Mouse (Mus musculus): ENCODE measurements around the gene Ccng1. TPM values are rescaled to one million over a fixed set of nuclear protein-coding genes. Genes with fewer than 3 reads are reported as not detected.

Gene Ccng1
- total RNA-seq (2021) = 100 to 1,000 TPM; 461 to 588 TPM
- long read RNA-seq, experiment 1, transcript Ccng1-201 (6 exons, 3,512 nt) = major isoform, 525 of 601 reads
- long read RNA-seq, experiment 1, partial matches to known transcripts = 64 of 601 reads
- long read RNA-seq, experiment 1, other reads (novel, unspliced or antisense) = 12 of 601 reads
- long read RNA-seq, experiment 2, transcript Ccng1-201 (6 exons, 3,512 nt) = major isoform, 544 of 642 reads
- long read RNA-seq, experiment 2, partial matches to known transcripts = 18 of 642 reads
- long read RNA-seq, experiment 2, other reads (novel, unspliced or antisense) = 80 of 642 reads

GRCm38 (mm10) chr11:40755109-40755627 lies at the start of gene Ccng1:
Ccng1 (minus strand) TSS chr11:40755311.
- DNase-seq = peak; percentile 80

GRCm38 (mm10) chr11:40790307-40790706 lies 35.2 kb upstream of the Ccng1 start:
- no peak for DNase-seq

GRCm38 (mm10) chr11:40789701-40790100 lies 34.6 kb upstream of the Ccng1 start:
- no peak for DNase-seq

GRCm38 (mm10) chr11:40786900-40787299 lies 31.8 kb upstream of the Ccng1 start:
- no peak for DNase-seq

GRCm38 (mm10) chr11:40784326-40784725 lies 29.2 kb upstream of the Ccng1 start:
- no peak for DNase-seq

GRCm38 (mm10) chr11:40783346-40783745 lies 28.2 kb upstream of the Ccng1 start:
- no peak for DNase-seq

- DNase-seq = no peak
Observed at GRCm38 (mm10) chr11:40781857-40782256, 26.7 kb upstream of the Ccng1 start.

GRCm38 (mm10) chr11:40775315-40776269 lies 20.5 kb upstream of the Ccng1 start:
- no peak for DNase-seq

GRCm38 (mm10) chr11:40764690-40765089 lies 9.6 kb upstream of the Ccng1 start:
- DNase-seq = no peak

- DNase-seq = no peak
Observed at GRCm38 (mm10) chr11:40763395-40763794, 8.3 kb upstream of the Ccng1 start.

- DNase-seq = peak; percentile 14
Observed at GRCm38 (mm10) chr11:40759896-40760295, 4.8 kb upstream of the Ccng1 start.

- no peak for DNase-seq
Observed at GRCm38 (mm10) chr11:40755968-40756367, 857 bp upstream of the Ccng1 start.

- no peak for DNase-seq
Observed at GRCm38 (mm10) chr11:40754664-40755107, 425 bp downstream of the Ccng1 start.

GRCm38 (mm10) chr11:40753836-40754235 lies 1.3 kb downstream of the Ccng1 start:
- no peak for DNase-seq

- DNase-seq = no peak
Observed at GRCm38 (mm10) chr11:40747716-40748115, 7.4 kb downstream of the Ccng1 start.

GRCm38 (mm10) chr11:40746361-40746760 lies 8.8 kb downstream of the Ccng1 start:
- DNase-seq = no peak

- no peak for DNase-seq
Observed at GRCm38 (mm10) chr11:40744348-40744747, 10.8 kb downstream of the Ccng1 start.

- DNase-seq = no peak
Observed at GRCm38 (mm10) chr11:40741605-40742262, 13.4 kb downstream of the Ccng1 start.

- no peak for DNase-seq
Observed at GRCm38 (mm10) chr11:40737369-40737768, 17.7 kb downstream of the Ccng1 start.

- no peak for DNase-seq
Observed at GRCm38 (mm10) chr11:40734251-40734752, 20.8 kb downstream of the Ccng1 start.

GRCm38 (mm10) chr11:40733339-40734174 lies 21.6 kb downstream of the Ccng1 start, which contains the start of the genes Hmmr and Nudcd2:
Hmmr (minus strand) TSS chr11:40733422.
Nudcd2 (plus strand) TSS chr11:40733667.
- DNase-seq = peak; percentile 86
